Mouse (Mus musculus): ENCODE measurements around the gene Tomm7. TPM values are rescaled to one million over a fixed set of nuclear protein-coding genes. Genes with fewer than 3 reads are reported as not detected.
"Not testable (repeated sequence)": the region's sequence is repeated elsewhere in the genome, so short reads cannot be mapped to it uniquely, and the experiment has no call there.

Gene Tomm7
- 19.0 and 29.8 TPM in 2 replicates for total RNA-seq (2015; ENCODE audit: low replicate concordance)
- 45.6 and 59.8 TPM in 2 replicates for total RNA-seq (2017; ENCODE audit: low replicate concordance)

- ATAC-seq (replicated peaks; ENCODE audit: low FRiP score, poor library complexity, severe bottlenecking): peak; percentile 98
Measured at GRCm38 (mm10) chr5:23843674-23844530, at the start of gene Tomm7. Tomm7 (minus strand) TSS chr5:23844161.

DNA sequence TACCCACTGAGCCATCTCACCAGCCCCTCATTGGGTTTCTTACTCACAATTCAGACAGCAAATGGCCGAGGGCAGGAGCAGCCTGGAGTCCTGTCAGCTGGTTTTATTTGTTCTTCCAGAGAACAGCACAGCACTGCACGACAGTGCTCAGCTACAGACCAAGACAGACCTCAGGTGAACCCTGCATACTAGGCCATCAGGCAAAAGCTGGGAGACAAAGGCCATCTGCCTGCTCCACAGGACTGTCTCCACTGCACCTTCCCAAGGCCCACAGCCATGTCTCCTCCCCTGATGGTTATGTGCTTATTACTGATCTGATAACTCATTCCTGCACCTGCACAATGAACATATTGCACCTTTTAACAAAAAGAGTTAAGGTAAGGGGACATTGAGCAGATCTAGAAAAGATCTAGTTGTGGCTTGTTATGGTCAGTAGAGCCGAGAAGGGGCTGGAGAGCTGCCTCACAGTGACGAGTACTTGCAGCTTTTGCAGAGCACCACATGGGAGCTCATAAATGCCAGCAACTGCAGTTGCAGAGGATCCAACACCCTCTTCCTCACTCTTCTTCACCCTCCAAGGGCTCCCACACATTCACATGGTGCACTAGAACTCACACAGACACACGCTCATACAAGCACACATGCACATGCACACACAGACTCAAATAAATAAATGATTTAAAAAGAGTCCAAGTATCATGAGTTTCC, 49.3 kb upstream of the Tomm7 start:
- no peak for ATAC-seq (replicated peaks; ENCODE audit: low FRiP score, poor library complexity, severe bottlenecking)

DNA sequence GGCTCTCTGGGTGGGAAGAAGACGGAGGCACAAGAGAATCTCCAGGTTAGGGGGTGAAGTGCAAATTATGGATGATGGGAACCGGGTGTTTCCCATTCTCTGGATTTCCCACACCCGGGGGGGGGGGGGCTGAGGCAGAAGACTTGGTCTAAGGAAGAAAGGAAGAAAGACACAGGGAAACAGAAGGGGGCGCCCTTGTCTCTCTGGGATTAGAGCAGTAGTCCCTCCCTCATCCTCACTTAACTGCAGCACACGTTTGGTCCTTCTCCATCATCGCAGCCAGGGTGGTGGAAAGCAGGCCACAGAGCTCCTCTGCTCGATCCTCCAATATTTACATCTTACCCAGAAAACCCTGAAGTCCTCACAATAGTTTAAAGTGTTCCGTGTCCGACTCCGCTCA, 46.8 kb upstream of the Tomm7 start:
- peak; percentile 71 for ATAC-seq (replicated peaks; ENCODE audit: low FRiP score, poor library complexity, severe bottlenecking)

DNA sequence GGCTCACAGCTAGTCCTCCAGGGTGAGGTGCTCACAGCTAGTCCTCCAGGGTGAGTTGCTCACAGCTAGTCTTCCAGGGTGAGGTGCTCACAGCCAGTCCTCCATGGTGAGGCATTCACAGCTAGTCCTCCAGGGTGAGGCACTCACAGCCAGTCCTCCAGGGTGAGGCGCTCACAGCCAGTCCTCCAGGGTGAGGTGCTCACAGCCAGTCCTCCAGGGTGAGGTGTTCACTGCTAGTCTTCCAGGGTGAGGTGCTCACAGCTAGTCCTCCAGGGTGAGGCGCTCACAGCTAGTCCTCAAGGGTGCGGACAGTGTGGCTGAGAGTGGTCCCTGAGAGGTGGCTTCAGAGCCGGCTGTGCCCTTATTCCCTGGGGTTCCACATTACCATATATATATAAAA, 45.5 kb upstream of the Tomm7 start:
- ATAC-seq (replicated peaks; ENCODE audit: low FRiP score, poor library complexity, severe bottlenecking): peak; percentile 81

DNA sequence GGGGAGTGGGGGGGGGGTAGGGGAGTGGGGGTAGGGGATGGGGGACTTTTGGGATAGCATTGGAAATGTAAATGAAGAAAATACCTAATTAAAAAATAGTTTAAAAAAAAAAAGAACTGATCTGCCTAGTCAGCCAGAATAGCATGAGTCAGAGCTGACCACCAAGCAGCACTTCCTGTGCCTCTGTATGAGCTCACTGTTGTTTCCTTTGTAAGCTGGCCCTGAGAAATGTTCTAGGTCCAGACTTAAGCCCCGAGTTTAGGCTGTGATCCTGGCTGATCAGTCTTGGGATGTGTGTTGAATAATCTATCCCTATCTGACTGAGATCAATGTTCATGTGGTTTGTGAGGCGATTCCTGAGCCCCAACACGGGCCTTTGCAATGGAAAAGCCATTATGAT, 43.1 kb upstream of the Tomm7 start:
- ATAC-seq (replicated peaks; ENCODE audit: low FRiP score, poor library complexity, severe bottlenecking): no peak

DNA sequence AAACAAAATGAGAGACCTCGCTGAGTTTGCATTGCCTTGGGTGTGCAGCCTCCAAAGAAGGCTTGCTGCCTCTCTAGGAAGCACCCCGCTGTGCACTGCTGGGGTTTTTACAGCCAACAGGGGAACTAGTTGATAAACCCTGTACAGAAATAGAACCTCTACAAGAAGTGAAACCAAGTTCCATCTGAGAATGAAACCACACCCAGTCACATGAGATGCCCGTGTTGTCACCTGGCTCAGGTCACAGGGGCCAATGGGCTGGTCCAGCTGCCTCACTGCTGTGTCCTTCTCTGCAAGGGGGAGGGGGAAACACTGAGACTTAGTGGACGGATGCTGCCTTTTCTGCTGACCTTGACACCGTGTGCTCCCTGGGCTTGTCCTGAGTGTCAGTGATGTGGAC, 30.5 kb upstream of the Tomm7 start:
- ATAC-seq (replicated peaks; ENCODE audit: low FRiP score, poor library complexity, severe bottlenecking): peak; percentile 20; the same call in 1 of the 2 replicates

DNA sequence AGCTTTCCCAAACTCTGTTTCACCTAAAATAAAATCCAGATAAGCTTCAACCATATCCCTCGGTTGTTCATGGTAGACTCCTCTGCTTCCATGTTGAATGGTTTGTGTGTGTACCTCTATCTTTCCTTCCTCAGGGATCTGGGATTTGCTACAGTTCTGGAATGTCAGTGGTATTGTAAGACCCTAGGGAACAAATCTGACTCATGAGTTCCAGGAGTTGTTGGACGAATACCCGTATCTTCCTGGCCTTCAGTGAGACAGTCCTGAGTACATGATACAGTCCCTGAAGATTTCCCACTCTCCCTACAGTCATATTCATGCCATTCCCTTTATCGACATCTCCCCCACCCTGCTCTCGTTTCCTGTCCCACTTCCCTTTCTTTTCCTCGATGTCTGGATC, 28.6 kb upstream of the Tomm7 start:
- no peak for ATAC-seq (replicated peaks; ENCODE audit: low FRiP score, poor library complexity, severe bottlenecking)

- not testable (repeated sequence) for ATAC-seq (replicated peaks; ENCODE audit: low FRiP score, poor library complexity, severe bottlenecking)
Measured at GRCm38 (mm10) chr5:23871323-23871722, 27.4 kb upstream of the Tomm7 start.

- no peak for ATAC-seq (replicated peaks; ENCODE audit: low FRiP score, poor library complexity, severe bottlenecking)
Measured at GRCm38 (mm10) chr5:23865941-23866340, 22.0 kb upstream of the Tomm7 start.

- ATAC-seq (replicated peaks; ENCODE audit: low FRiP score, poor library complexity, severe bottlenecking): no peak
Measured at GRCm38 (mm10) chr5:23864054-23864965, 20.3 kb upstream of the Tomm7 start.

DNA sequence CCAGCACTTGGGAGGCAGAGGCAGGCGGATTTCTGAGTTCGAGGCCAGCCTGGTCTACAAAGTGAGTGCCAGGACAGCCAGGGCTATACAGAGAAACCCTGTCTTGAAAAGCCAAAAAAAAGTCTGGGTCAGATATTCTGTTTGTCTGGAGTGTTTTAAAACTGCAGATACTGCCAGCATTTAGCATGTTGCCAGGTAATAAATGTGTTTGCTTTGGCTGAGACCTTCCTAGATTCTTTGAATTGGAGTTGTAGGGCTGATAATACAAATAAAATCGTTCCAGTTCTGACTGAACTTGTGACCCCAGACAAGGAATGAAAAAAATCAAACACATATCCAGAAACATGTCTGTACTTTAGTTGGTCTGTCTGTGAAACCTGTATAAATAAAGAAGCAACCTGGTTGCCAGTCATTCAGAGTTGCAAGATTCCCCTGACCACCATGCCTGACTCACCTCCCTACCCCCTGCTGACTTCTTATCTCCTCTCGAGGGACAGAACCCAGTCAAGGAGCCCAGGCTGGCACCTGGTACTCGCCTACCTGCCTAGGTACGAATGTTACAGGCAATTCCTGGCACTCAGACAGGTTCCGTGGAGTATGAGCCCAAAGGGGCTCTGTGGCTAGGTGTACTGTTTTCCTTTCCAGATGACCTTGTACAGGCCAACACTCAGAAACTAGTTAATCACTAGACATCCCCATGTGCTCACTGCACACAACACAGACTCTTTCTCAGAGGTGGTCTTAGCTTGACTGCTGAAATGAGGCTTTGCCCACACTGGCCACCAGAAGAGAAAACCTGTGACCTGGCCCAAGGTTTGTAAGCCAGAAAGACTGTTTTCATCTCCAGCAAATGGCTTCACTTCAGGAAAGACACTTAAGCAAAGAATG, 19.4 kb upstream of the Tomm7 start:
- ATAC-seq (replicated peaks; ENCODE audit: low FRiP score, poor library complexity, severe bottlenecking): no peak

DNA sequence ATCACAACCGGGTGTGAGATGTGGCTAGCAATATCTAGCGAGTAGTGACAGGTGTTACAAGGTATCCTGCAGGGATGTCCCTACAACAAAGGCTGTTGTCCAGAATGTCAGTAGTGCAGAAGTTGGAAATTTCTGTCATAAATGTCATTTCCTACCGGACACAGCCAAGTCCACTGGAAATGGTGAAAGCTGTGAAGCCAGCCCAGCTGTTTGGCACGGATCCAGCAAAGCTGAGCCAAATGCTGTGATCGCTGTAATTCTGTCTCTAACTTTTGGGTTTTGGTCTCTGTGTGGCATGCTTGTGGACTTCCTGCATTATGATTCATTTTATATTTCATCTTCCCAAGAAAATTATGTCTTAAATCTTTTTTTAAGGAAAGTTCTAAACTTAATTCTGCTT, 18.3 kb upstream of the Tomm7 start:
- no peak for ATAC-seq (replicated peaks; ENCODE audit: low FRiP score, poor library complexity, severe bottlenecking)

- ATAC-seq (replicated peaks; ENCODE audit: low FRiP score, poor library complexity, severe bottlenecking): no peak
Measured at GRCm38 (mm10) chr5:23861721-23862120, 17.8 kb upstream of the Tomm7 start.

DNA sequence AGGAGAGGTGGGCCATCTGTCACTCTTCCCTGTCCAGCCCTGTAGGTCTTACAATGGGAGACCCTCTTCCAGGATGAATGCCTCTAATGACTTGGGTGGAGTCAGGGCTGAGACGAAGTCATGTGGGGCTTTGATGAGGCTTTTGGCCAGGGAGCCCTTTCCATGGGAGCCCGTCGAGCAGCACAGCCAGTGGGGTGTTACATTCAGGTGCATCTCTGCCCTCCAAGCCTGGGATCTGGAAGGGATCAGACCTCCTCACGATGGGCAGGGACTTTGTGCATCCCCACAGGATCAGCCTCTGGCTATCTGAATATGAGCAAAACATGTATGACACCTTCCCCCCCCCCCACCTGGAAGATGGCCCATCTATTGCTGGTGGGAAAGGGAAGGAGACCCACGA, 15.9 kb upstream of the Tomm7 start:
- no peak for ATAC-seq (replicated peaks; ENCODE audit: low FRiP score, poor library complexity, severe bottlenecking)

GRCm38 (mm10) chr5:23859087-23859718, 15.2 kb upstream of the Tomm7 start:
- no peak for ATAC-seq (replicated peaks; ENCODE audit: low FRiP score, poor library complexity, severe bottlenecking)

- ATAC-seq (replicated peaks; ENCODE audit: low FRiP score, poor library complexity, severe bottlenecking): no peak
Measured at GRCm38 (mm10) chr5:23858643-23859042, 14.7 kb upstream of the Tomm7 start.

- no peak for ATAC-seq (replicated peaks; ENCODE audit: low FRiP score, poor library complexity, severe bottlenecking)
Measured at GRCm38 (mm10) chr5:23858001-23858400, 14.0 kb upstream of the Tomm7 start.

DNA sequence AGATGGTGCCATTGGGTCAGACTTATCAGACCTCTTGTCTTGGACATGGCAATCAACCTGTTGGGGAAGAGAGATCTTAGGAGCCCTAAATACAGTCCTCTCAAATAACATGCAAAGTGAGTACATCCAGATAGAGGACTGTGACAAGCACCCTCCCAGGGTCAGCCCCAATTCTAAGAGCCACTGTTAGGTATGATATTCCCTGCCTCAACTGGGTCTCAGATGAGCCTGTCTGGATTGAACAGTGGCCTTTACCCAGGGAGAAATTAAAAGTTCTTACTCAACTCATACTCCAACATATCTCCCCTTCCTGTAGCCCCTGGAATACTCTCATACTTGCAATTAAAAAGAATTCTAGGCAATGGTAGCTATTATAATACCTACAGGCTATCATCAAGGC, 13.2 kb upstream of the Tomm7 start:
- ATAC-seq (replicated peaks; ENCODE audit: low FRiP score, poor library complexity, severe bottlenecking): no peak

DNA sequence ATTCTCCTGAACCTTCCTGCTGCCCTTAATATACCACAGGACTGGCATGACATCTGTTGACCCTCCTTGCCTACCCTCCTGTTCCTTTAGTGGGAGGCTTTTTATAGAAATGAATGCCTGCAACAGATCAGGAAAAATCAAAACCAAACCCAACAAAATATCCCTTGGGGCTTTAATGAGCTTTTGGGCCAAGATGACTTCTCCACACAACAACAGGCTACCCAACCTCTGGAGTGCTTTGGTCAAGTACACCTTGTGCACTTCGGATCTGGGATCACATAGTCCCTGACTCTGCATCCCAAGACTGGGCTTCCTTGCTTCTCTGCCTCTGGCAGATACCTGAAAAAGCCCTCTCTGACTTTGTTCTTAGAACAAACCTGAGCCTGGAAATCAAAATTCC, 12.2 kb upstream of the Tomm7 start:
- no peak for ATAC-seq (replicated peaks; ENCODE audit: low FRiP score, poor library complexity, severe bottlenecking)
